Mouse (Mus musculus): Measurements from ENCODE around the gene Mettl4. TPM values are rescaled to one million over a fixed set of nuclear protein-coding genes. Genes with fewer than 3 reads are reported as not detected.

Mettl4 gene
- polyA plus RNA-seq, 1 experiment, result 10.1 TPM

DNA sequence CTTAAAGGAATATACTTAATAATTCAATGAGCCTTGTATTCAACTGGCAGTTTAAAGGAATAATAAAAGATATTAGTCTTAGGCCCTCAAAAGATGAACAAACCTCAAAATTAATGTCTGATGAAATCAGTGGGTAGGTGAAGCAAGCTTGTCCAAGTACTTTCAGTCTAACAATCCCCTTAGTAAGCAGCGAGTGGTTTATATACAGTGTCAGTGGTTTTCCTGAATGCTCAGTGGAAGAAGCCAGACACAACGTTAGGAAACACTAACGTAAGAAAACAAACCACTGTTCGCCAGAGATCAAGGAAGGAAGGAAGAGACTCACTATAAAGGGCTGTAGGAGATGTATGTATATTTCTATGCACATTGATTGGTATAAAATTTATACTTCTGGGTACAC is 23.1 kb downstream of the Mettl4 start:
- H3K4me1 ChIP-seq (ENCODE audit: control insufficient read depth, insufficient read depth, low read length), result no peaks in the 10 kb centered on the region
- TF ChIP-seq CTCF (IDR thresholded peaks at IDR 0.05; ENCODE audit: low read depth, low read length), result no peak
- no peak for TF ChIP-seq POLR2A (IDR thresholded peaks at IDR 0.05; ENCODE audit: borderline replicate concordance, low read depth, low read length)
- H3K4me3 ChIP-seq (ENCODE audit: insufficient read depth, low read length), result no peak overlapping the region
- H3K27ac ChIP-seq (ENCODE audit: insufficient read depth, low read depth, low read length), result no peak overlapping the region

- TF ChIP-seq POLR2A (IDR thresholded peaks at IDR 0.05; ENCODE audit: borderline replicate concordance, low read depth, low read length) (no peak), CTCF (IDR thresholded peaks at IDR 0.05; ENCODE audit: low read depth, low read length) (no peak)
- Histone ChIP-seq H3K4me1 (ENCODE audit: control insufficient read depth, insufficient read depth, low read length) (no peaks in the 10 kb centered on the region), H3K4me3 (ENCODE audit: insufficient read depth, low read length) (no peak overlapping the region), H3K27ac (ENCODE audit: insufficient read depth, low read depth, low read length) (no peak overlapping the region)
These were observed 76.1 kb downstream of the Mettl4 start for GRCm38 (mm10) chr17:94673515-94674317.
